Mouse (Mus musculus) midbrain, embryonic 15.5 days (tissue): ENCODE data around the gene Cep350. TPM values are rescaled to one million over a fixed set of nuclear protein-coding genes. Genes with fewer than 3 reads are reported as not detected.
A peak's percentile ranks its signal among the peaks of the same experiment; 100 is the strongest.

ENCODE experiments used
- ATAC-seq: fragments of 200-750 bp; cut with Nextera tagmentation; replicated peaks from 2 replicates; pipeline ENCODE4 v1.8.0; 2017; ENCODE audit warnings: moderate TSS enrichment
- H3K27ac ChIP-seq: fragments of 300-500 bp; sonication (generic); 2 replicates; pipeline ENCODE4 v1.5.1; 2015; ENCODE audit warnings: mild to moderate bottlenecking, inconsistent platforms
- H3K27me3 ChIP-seq: fragments of 300-500 bp; sonication (generic); replicated peaks from 2 replicates; pipeline ENCODE4 v1.6.1; 2015; ENCODE audit warnings: inconsistent platforms
- H3K36me3 ChIP-seq: fragments of 300-500 bp; sonication (generic); replicated peaks from 2 replicates; pipeline ENCODE4 v1.6.1; 2015; ENCODE audit warnings: inconsistent platforms
- H3K4me1 ChIP-seq: fragments of 300-500 bp; sonication (generic); 2 replicates; pipeline ENCODE4 v1.6.1; 2015; ENCODE audit warnings: inconsistent platforms
- H3K4me2 ChIP-seq: fragments of 300-500 bp; sonication (generic); 2 replicates; pipeline ENCODE4 v1.6.1; 2015; ENCODE audit warnings: inconsistent platforms, mild to moderate bottlenecking, moderate library complexity
- H3K4me3 ChIP-seq: fragments of 300-500 bp; sonication (generic); 2 replicates; pipeline ENCODE4 v1.5.1; 2015; ENCODE audit warnings: mild to moderate bottlenecking, inconsistent platforms
- H3K9ac ChIP-seq: fragments of 300-500 bp; sonication (generic); 2 replicates; pipeline ENCODE4 v1.6.1; 2015; ENCODE audit warnings: mild to moderate bottlenecking, inconsistent platforms
- H3K9me3 ChIP-seq: fragments of 300-500 bp; sonication (generic); 2 replicates; pipeline ENCODE4 v1.6.1; 2016; ENCODE audit warnings: inconsistent platforms
- WGBS: fragments of 180-500 bp; shearing (Covaris S2); methylation state at CpG from one replicate; pipeline ENCODE4 v1.1.7; 2015; ENCODE audit warnings: mixed read lengths; 5-methylcytosine and 5-hydroxymethylcytosine counted together
- polyA plus RNA-seq: library from polyadenylated mRNA; unstranded; fragments of >200 nt; fragmentation: Nextera tagmentation; extraction: Ambion mirVana; gene quantifications from 2 replicates; pipeline ENCODE4 v1.2.1, GENCODE M21; 2015

Cep350 gene
- polyA plus RNA-seq, 1 experiment from 2014 or later: 12.1 TPM

DNA sequence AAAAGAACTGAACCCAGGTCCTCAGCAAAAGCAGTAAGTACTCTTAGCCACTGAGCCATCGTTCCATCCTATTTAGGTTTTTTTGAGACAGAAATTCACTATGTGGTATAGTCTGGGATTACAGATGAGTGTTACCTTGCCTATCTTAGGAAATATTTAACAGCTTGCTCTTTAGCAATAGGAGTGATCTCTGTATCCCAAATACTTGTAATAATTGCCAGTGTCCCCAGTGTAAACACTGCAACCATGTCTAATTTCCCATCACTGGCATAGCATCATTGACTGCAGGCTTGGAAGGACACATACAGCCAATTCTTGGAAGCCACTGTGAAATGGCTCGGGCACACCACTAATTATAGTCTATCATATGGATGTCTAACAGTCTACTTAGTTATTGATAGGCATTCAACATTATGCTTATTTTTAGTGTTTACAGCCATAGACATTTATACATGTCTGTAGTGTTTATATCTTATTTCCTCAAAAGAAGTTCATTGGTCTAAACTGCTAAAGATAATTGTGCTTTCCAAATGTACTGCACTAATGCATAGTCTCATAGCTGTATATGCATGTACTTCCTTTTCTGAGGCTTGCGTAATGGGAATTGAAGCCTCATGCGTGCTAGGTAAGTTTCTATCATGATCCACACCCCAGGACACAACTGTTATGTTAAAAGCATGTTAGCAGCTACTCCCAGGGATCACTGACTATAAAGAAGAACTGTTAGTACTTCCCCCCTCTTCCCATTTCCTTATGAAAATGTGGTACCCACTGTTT lies 146.9 kb downstream of the Cep350 start:
- no peak overlapping the region for H3K4me2 ChIP-seq
- no peaks in the 10 kb centered on the region for H3K27me3 ChIP-seq
- H3K36me3 ChIP-seq: no peaks in the 10 kb centered on the region
- H3K27ac ChIP-seq: no peak overlapping the region
- H3K9me3 ChIP-seq: no peaks in the 10 kb centered on the region
- ATAC-seq: no peak
- H3K9ac ChIP-seq: no peak overlapping the region
- no peaks in the 10 kb centered on the region for H3K4me1 ChIP-seq
- H3K4me3 ChIP-seq: no peak overlapping the region
- WGBS: 87% methylated on average over 4 of the region's 4 CpGs

DNA sequence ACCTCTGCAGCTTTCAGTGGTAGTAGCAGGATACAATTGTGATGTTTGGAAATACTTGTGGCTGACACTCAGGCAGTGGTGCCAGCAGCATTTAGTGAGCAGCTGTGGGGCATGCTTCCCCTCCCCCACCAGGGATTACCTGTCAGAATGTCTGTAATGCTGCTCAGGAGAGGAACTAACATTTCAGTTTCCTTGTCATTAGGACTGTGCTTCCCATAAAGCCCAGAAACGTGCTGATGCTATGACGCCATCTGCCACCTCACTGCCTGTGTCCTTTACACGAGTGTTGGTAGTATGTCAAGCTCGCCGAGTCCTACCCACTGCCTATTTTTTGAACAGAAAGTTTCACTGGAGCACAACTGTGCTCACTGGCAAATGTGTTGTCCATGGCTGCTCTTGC lies 152.4 kb downstream of the Cep350 start:
- WGBS: 85% methylated on average over 5 of the region's 5 CpGs
- no peaks in the 10 kb centered on the region for H3K4me1 ChIP-seq

GRCm38 (mm10) chr1:155816167-155816566 lies 156.9 kb downstream of the Cep350 start:
- H3K36me3 ChIP-seq: no peaks in the 10 kb centered on the region
- no peak overlapping the region for H3K27ac ChIP-seq
- H3K9me3 ChIP-seq: no peaks in the 10 kb centered on the region
- 63% methylated on average over 2 of the region's 2 CpGs for WGBS
- no peak overlapping the region for H3K4me3 ChIP-seq
- no peak overlapping the region for H3K9ac ChIP-seq
- no peak overlapping the region for H3K4me2 ChIP-seq
- no peaks in the 10 kb centered on the region for H3K27me3 ChIP-seq
- H3K4me1 ChIP-seq: peaks cover 10% of the 10 kb centered on the region
- ATAC-seq: no peak

More for the DNA sequence above, 152.4 kb downstream of the Cep350 start:
- Histone ChIP-seq H3K4me2 (no peak overlapping the region), H3K27ac (no peak overlapping the region), H3K9me3 (no peaks in the 10 kb centered on the region), H3K36me3 (no peaks in the 10 kb centered on the region), H3K9ac (no peak overlapping the region), H3K27me3 (no peaks in the 10 kb centered on the region), H3K4me3 (no peak overlapping the region)
- no peak for ATAC-seq

- peak within 1 kb of the TSS; percentile 61 for H3K4me2 ChIP-seq
- no peaks in the 10 kb centered on the region for H3K27me3 ChIP-seq
- H3K36me3 ChIP-seq: no peaks in the 10 kb centered on the region
- H3K27ac ChIP-seq: peak within 1 kb of the TSS; percentile 50; the same call in 1 of the 2 replicates
- no peaks in the 10 kb centered on the region for H3K9me3 ChIP-seq
- peak within 1 kb of the TSS; percentile 55 for H3K4me3 ChIP-seq
- under 1% methylated on average over 67 of the region's 67 CpGs for WGBS
- peak; percentile 96 for ATAC-seq
- peak within 1 kb of the TSS; percentile 62 for H3K9ac ChIP-seq
- peaks cover 15% of the 10 kb centered on the region for H3K4me1 ChIP-seq
Observed at GRCm38 (mm10) chr1:155812581-155813499, 160.2 kb downstream of the Cep350 start, which contains the start of gene Qsox1. Qsox1 (minus strand) TSS chr1:155812889.

- Histone ChIP-seq H3K4me3 (peak overlapping the region; percentile 55), H3K9me3 (no peaks in the 10 kb centered on the region), H3K4me2 (peak overlapping the region; percentile 61), H3K9ac (peak overlapping the region; percentile 62), H3K4me1 (peaks cover 15% of the 10 kb centered on the region), H3K27ac (peak overlapping the region; percentile 50; the same call in 1 of the 2 replicates), H3K36me3 (no peaks in the 10 kb centered on the region), H3K27me3 (no peaks in the 10 kb centered on the region)
- 4% methylated on average over 22 of the region's 22 CpGs for WGBS
- peak; percentile 68 for ATAC-seq
Observed at GRCm38 (mm10) chr1:155811995-155812580, 161.0 kb downstream of the Cep350 start.

DNA sequence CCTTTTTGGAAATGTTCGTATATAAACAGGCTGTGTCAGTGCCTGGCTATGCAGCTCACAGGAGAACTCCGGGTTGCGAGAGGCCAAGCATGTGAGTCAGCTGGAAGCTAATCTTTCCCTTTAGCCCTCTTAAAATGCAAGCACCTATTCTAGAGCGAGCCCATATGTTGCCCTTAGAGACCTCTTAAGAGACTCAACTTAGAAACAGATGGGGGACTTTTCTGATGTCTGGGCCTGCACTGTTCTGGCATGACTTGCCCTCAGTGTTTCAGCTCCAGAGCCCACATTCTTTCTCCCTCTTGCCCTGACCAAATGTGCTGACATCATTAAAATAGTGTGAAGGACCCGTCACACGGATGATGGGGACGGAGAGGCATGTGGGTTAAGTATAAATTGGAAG lies 162.4 kb downstream of the Cep350 start:
- 68% methylated on average over 7 of the region's 7 CpGs for WGBS
- peaks cover 15% of the 10 kb centered on the region for H3K4me1 ChIP-seq
- no peaks in the 10 kb centered on the region for H3K36me3 ChIP-seq
- no peak overlapping the region for H3K9ac ChIP-seq
- no peaks in the 10 kb centered on the region for H3K27me3 ChIP-seq
- H3K4me2 ChIP-seq: no peak overlapping the region
- ATAC-seq: no peak
- no peaks in the 10 kb centered on the region for H3K9me3 ChIP-seq
- no peak overlapping the region for H3K27ac ChIP-seq
- no peak overlapping the region for H3K4me3 ChIP-seq

DNA sequence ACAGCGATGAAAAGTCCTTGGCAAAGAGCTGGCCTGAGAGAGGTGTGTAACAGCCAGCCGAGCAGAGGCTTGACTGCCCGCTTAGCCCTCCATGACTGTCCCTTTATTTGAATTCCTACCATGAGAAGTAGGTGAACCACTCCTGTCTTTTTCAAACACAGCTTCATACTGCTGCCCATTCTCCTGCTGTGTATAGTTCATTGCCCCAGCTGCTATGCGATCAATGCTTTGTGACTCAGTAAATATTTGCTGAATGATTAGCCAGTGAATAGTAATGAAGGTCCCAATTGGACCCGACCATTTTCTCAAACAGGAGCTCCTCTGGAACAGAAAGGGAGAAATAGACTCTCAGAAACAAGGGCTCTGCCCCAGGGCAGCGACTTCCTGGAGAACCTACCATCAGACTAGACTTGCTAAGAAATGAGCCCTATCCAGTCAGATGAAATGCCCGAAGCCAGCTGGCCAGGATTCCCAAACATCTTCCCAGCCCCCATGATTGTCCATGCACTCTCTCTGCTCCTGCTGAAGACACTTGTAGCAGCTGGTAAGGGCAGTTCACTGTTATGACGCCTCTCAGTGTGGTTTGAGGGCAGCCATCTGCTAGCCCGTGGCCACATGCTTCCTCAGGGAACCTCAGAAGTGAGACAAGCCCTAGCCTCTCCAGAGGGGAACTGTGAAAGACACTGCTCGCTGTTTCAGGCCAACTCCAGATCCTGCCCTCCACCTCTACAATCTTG lies 163.2 kb downstream of the Cep350 start:
- Histone ChIP-seq H3K36me3 (no peaks in the 10 kb centered on the region), H3K27ac (no peak overlapping the region), H3K27me3 (no peaks in the 10 kb centered on the region), H3K4me3 (no peak overlapping the region), H3K9me3 (no peaks in the 10 kb centered on the region), H3K4me1 (peaks cover 15% of the 10 kb centered on the region), H3K9ac (no peak overlapping the region), H3K4me2 (no peak overlapping the region)
- WGBS: 67% methylated on average over 10 of the region's 10 CpGs
- no peak for ATAC-seq

DNA sequence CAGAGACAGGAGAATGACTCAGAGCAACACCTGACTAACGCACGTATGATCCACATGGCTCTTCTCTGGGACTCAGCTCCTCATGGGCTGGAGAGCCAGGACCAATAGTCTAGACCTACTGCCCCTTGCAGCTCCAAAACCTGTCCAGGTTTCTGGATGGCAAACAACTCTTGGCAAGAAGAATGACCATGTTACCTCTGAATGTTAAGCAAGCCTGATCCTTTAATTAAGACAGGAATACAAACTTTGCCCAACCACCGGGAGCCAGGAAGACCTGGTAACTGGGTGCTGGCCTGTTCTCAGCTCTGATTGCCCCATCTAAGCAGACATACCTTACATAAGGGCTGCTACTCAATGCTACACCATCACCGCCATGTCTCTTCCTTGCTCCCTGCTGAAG lies 164.8 kb downstream of the Cep350 start:
- no peak for ATAC-seq
- Histone ChIP-seq H3K27me3 (no peaks in the 10 kb centered on the region), H3K27ac (no peak overlapping the region), H3K36me3 (no peaks in the 10 kb centered on the region; the same call in 1 of the 2 replicates), H3K9me3 (no peaks in the 10 kb centered on the region), H3K9ac (no peak overlapping the region), H3K4me3 (no peak overlapping the region), H3K4me2 (no peak overlapping the region), H3K4me1 (peaks cover 13% of the 10 kb centered on the region)
- WGBS: 92% methylated on average over 4 of the region's 4 CpGs

- Histone ChIP-seq H3K27ac (no peak overlapping the region), H3K4me2 (no peak overlapping the region), H3K4me1 (peaks cover 3% of the 10 kb centered on the region; the same call in 1 of the 2 replicates), H3K36me3 (peaks cover 2% of the 10 kb centered on the region; the same call in 1 of the 2 replicates), H3K9ac (no peak overlapping the region), H3K9me3 (no peaks in the 10 kb centered on the region), H3K27me3 (no peaks in the 10 kb centered on the region), H3K4me3 (no peak overlapping the region)
- 93% methylated on average over 9 of the region's 9 CpGs for WGBS
- no peak for ATAC-seq
Observed at GRCm38 (mm10) chr1:155805607-155806006, 167.4 kb downstream of the Cep350 start.

DNA sequence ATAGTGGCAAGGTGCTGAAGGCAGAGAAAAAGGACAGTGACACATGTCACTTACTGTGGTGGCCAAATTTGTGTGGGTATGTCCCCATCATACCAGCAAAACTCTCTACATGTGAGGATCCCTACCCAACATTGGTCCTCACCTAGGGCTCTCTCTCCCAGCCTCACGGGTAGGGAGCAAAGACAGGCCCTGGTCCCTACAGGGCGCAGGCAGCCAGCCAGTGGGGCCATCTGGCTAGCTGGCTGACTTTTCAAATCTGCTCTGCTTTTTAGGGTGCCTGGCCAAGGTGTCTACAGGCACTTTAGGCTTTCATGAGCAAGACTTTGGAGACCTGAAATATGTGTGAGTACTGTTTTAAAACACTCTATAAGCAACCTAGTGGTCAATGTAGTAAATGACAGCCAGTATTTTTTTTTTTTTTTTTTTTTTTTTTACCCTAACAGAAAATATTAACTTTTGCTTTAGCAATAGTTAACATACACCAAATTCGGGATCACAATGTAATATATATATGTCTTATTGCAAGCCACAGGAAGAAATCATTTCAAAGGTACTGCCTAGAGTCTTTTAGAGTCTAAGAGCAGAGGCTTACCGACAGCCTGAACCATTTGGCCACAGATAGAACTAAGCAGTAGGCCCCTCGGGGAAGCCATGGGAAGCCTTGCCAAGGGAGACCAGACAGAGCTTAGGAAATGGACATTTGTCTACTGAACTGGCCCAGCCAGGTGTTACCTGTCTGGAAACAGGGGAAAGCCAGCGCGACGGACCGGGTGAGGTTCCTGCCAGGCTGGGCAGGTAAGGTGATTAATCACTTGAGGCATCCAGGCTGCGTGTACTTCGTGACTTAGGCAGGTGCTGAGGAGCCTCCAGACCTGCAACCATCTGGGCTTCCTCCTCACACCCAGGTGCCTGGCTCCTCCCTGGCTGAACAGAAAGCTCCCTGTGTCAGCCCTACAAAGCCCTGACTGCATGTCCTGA lies 171.8 kb downstream of the Cep350 start:
- Histone ChIP-seq H3K4me1 (no peaks in the 10 kb centered on the region), H3K36me3 (peaks cover 2% of the 10 kb centered on the region; the same call in 1 of the 2 replicates), H3K4me3 (no peak overlapping the region), H3K27me3 (no peaks in the 10 kb centered on the region), H3K27ac (no peak overlapping the region), H3K9ac (no peak overlapping the region), H3K9me3 (no peaks in the 10 kb centered on the region), H3K4me2 (no peak overlapping the region)
- no peak for ATAC-seq
- 91% methylated on average over 11 of the region's 11 CpGs for WGBS

DNA sequence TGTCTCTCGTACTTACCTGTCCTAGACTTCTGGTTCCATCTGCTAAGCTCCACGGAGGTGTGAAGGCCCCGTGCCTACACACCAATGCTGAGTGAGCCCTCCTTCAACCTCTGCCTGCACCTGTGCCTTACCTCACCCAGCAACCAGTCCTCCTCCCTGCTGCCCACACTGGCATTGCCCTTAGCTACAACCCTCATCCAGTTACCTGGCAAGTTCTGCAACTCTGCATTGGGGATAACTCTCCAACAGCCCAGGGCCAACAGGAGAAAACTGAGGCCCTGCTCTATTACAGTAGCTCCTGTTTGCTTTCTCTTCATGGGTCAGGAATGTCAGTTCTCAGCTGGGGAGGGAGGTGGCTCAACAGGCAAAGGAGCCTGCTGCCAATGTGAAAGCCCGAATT lies 175.1 kb downstream of the Cep350 start:
- WGBS: 91% methylated on average over 4 of the region's 4 CpGs
- Histone ChIP-seq H3K4me2 (no peak overlapping the region), H3K27ac (no peak overlapping the region), H3K4me3 (no peak overlapping the region), H3K4me1 (no peaks in the 10 kb centered on the region), H3K9ac (no peak overlapping the region), H3K27me3 (no peaks in the 10 kb centered on the region), H3K36me3 (peaks cover 2% of the 10 kb centered on the region; the same call in 1 of the 2 replicates), H3K9me3 (no peaks in the 10 kb centered on the region)
- no peak for ATAC-seq
